Mouse (Mus musculus): ENCODE measurements around the gene Calml3. TPM values are rescaled to one million over a fixed set of nuclear protein-coding genes. Genes with fewer than 3 reads are reported as not detected.

Gene Calml3
- polyA plus RNA-seq, 1 experiment from 2014 or later: 1.1 TPM

DNA sequence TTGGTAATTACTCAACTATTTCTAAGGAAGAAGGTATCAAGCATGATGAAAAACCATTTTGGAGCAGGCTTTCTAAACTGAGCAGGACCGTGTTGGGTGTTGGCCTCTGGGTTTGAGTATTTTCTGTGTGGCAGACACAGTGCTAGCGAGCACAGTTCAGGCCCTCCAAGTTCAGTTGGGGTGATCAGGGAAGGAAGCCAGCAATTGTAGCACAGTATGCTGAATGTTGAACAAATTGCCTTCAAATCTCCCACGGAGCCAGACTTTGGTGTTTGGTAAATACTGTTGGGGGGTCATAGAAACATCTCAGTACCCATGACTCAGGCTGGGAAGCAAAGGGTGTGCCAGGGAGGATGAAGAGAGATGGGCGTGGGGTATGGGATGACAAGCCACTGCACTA lies 43.0 kb downstream of the Calml3 start:
- H3K27me3 ChIP-seq: no peaks in the 10 kb centered on the region
- no peak overlapping the region for H3K4me2 ChIP-seq (replicated peaks)
- 86% methylated on average over 4 of the region's 4 CpGs for WGBS
- H3K36me3 ChIP-seq: no peaks in the 10 kb centered on the region
- no peak overlapping the region for H3K4me3 ChIP-seq
- no peak for ATAC-seq (ENCODE audit: low FRiP score, low read depth)
- H3K9ac ChIP-seq: no peak overlapping the region
- 0 out of 2 replicates have a peak, but pooled peaks cover 5% of the 10 kb centered on the region for H3K9me3 ChIP-seq
- peaks cover 3% of the 10 kb centered on the region; the same call in 1 of the 2 replicates for H3K4me1 ChIP-seq
- H3K27ac ChIP-seq: no peak overlapping the region

DNA sequence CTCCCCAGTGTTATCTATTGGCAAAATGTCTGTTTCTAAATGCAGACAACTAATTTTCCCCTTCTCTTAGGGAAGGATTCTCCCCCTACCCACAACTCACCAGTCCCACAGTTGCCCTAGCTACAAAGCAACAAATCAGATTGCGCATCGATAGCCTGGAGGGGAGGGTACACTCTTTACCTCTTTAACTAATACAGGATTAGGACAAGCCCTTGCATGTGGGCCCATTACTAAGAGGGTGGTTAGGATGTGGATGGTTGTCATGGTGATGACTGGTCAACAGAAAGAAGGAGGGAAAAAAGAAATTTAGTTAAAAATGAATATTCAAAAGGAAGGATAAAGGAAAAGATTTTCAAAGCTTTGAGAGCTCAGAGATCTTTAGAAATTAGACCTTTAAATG lies 45.8 kb downstream of the Calml3 start:
- Histone ChIP-seq H3K9me3 (0 out of 2 replicates have a peak, but pooled peaks cover 5% of the 10 kb centered on the region), H3K9ac (no peak overlapping the region), H3K4me1 (no peaks in the 10 kb centered on the region), H3K36me3 (no peaks in the 10 kb centered on the region), H3K4me3 (no peak overlapping the region), H3K27ac (no peak overlapping the region), H3K4me2 (replicated peaks) (no peak overlapping the region), H3K27me3 (no peaks in the 10 kb centered on the region)
- no peak for ATAC-seq (ENCODE audit: low FRiP score, low read depth)
- 76% methylated on average over 2 of the region's 2 CpGs for WGBS

DNA sequence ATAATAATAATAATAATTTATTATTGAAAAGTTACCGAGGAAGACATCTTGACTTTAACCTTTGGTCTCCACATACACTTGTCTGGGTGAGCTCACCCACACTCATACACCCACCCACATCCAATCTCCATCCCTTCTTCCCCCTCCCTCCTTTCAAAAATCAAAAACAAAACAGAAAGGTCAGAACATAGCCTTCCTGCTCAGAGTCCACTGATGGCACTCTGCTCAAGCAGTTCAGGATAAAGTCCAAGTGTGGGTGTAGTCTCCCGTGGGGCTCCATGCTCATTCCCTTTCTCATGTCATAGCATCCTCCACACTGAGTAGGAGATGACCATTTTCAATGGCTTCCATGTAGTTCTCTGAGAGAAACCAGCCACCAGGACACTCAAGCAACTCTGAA lies 50.8 kb downstream of the Calml3 start:
- Histone ChIP-seq H3K27ac (no peak overlapping the region), H3K4me1 (peaks cover 12% of the 10 kb centered on the region), H3K36me3 (no peaks in the 10 kb centered on the region), H3K4me3 (no peak overlapping the region), H3K27me3 (no peaks in the 10 kb centered on the region), H3K4me2 (replicated peaks) (no peak overlapping the region), H3K9me3 (no peaks in the 10 kb centered on the region), H3K9ac (no peak overlapping the region)
- 89% methylated on average over 2 of the region's 2 CpGs for WGBS
- ATAC-seq (ENCODE audit: low FRiP score, low read depth): no peak

Other genes starting within 250 kb of the Calml3 start
- 19.8 and 22.1 TPM in 2 replicates for gene Fam208b, start 193.2 kb downstream of the Calml3 start, polyA plus RNA-seq (2015; fragmentation: Nextera tagmentation; extraction: Ambion mirVana)
- gene Asb13, start 170.3 kb downstream of the Calml3 start, polyA plus RNA-seq (2015; fragmentation: Nextera tagmentation; extraction: Ambion mirVana): 9.0 and 10.5 TPM in 2 replicates
- gene Calm4, start 33.4 kb upstream of the Calml3 start, polyA plus RNA-seq (2015; fragmentation: Nextera tagmentation; extraction: Ambion mirVana): 0.64 TPM in 1 of 2 replicates, not detected in the other
- not detected in 2 replicates for gene Calm5, start 49.9 kb upstream of the Calml3 start, polyA plus RNA-seq (2015; fragmentation: Nextera tagmentation; extraction: Ambion mirVana)
- 144 and 162 TPM in 2 replicates for gene Net1, start 113.9 kb upstream of the Calml3 start, polyA plus RNA-seq (2015; fragmentation: Nextera tagmentation; extraction: Ambion mirVana)
- gene Tubal3, start 114.0 kb upstream of the Calml3 start, polyA plus RNA-seq (2015; fragmentation: Nextera tagmentation; extraction: Ambion mirVana): not detected in 2 replicates
- 0.13 TPM in 1 of 2 replicates, not detected in the other for gene Ucn3, start 141.0 kb upstream of the Calml3 start, polyA plus RNA-seq (2015; fragmentation: Nextera tagmentation; extraction: Ambion mirVana)
- gene Akr1c14, start 244.7 kb upstream of the Calml3 start, polyA plus RNA-seq (2015; fragmentation: Nextera tagmentation; extraction: Ambion mirVana): 1.5 and 1.6 TPM in 2 replicates

Data from limb, embryonic 13.5 days (tissue).